Mouse (Mus musculus) CH12.LX (cell line): ENCODE results near the gene Cuedc1. TPM values are rescaled to one million over a fixed set of nuclear protein-coding genes. Genes with fewer than 3 reads are reported as not detected.

Experiments used
- DNase-seq: peaks from one replicate; pipeline ENCODE4 v3.0.0-alpha.2; 2013; ENCODE audit errors: extremely low read depth
- H3K27ac ChIP-seq: 2 replicates; pipeline ENCODE4 v1.5.1; 2012; ENCODE audit warnings: low read depth, mild to moderate bottlenecking, control low read depth, moderate library complexity; ENCODE audit not compliant: insufficient read depth
- H3K27me3 ChIP-seq: replicated peaks from 2 replicates; pipeline ENCODE3; 2012; ENCODE audit warnings: inconsistent platforms
- H3K36me3 ChIP-seq, 2 experiments: replicated peaks in 1 of 2; 2 replicates each; pipeline versions ENCODE3 to v1.6.1; 2012; ENCODE audit warnings: inconsistent platforms in 1 of 2, low read length in 1 of 2, mild to moderate bottlenecking in 1 of 2, mixed read lengths in 1 of 2, moderate library complexity in 1 of 2; ENCODE audit not compliant: control insufficient read depth in 1 of 2, insufficient read depth in 1 of 2
- H3K4me1 ChIP-seq, 2 experiments: 2 replicates each; pipeline ENCODE4 v1.6.1; 2012; ENCODE audit warnings: inconsistent platforms in 1 of 2, moderate library complexity in 1 of 2; ENCODE audit not compliant: insufficient read depth in 2 of 2, control insufficient read depth in 1 of 2
- H3K4me2 ChIP-seq: 2 replicates; pipeline ENCODE4 v1.6.1; 2012; ENCODE audit warnings: low read depth, mild to moderate bottlenecking, control low read depth; ENCODE audit not compliant: poor library complexity, insufficient read depth, severe bottlenecking
- H3K4me3 ChIP-seq, 3 experiments: fragments of 150-350 bp in 1 of 3; sonication (generic) in 1 of 3; replicated peaks in 1 of 3; 2 replicates each; pipeline versions ENCODE3 to v1.5.1; 2011 to 2012; ENCODE audit warnings: low read depth in 2 of 3, low read length in 2 of 3, mild to moderate bottlenecking in 2 of 3, moderate library complexity in 2 of 3, control low read depth in 1 of 3, improper control_type of control experiment in 1 of 3, inconsistent platforms in 1 of 3, mixed read lengths in 1 of 3; ENCODE audit not compliant: poor library complexity in 1 of 3
- H3K79me2 ChIP-seq: replicated peaks from 2 replicates; pipeline ENCODE4 v1.6.1; 2012; ENCODE audit warnings: mild to moderate bottlenecking, moderate library complexity; ENCODE audit not compliant: control insufficient read depth, poor library complexity, insufficient read depth, severe bottlenecking; ENCODE audit errors: extremely low read depth
- H3K9ac ChIP-seq: 2 replicates; pipeline ENCODE4 v1.6.1; 2012; ENCODE audit warnings: low read depth, mild to moderate bottlenecking, control low read depth, moderate library complexity; ENCODE audit not compliant: insufficient read depth
- H3K9me3 ChIP-seq: replicated peaks from 2 replicates; pipeline ENCODE3; 2012; ENCODE audit warnings: low read length, inconsistent platforms, mixed read lengths
- BHLHE40 ChIP-seq: IDR thresholded peaks from 2 replicates; pipeline ENCODE4 v1.6.1; 2011; ENCODE audit warnings: mild to moderate bottlenecking, low read depth, low read length, improper control_type of control experiment
- CHD2 ChIP-seq: IDR thresholded peaks from 2 replicates; pipeline ENCODE4 v1.6.1; 2011; ENCODE audit warnings: low read length, improper control_type of control experiment
- E2F4 ChIP-seq: IDR thresholded peaks from 2 replicates; pipeline ENCODE4 v1.6.1; 2011; ENCODE audit warnings: low read depth, low read length, improper control_type of control experiment; ENCODE audit not compliant: insufficient replicate concordance
- ELF1 ChIP-seq: IDR thresholded peaks from 2 replicates; pipeline ENCODE4 v1.6.1; 2014; ENCODE audit warnings: low read depth, mild to moderate bottlenecking, inconsistent platforms, low read length, improper control_type of control experiment
- GABPA ChIP-seq: IDR thresholded peaks from 2 replicates; pipeline ENCODE4 v1.6.1; 2012; ENCODE audit warnings: low read depth, low read length, improper control_type of control experiment, inconsistent platforms; ENCODE audit not compliant: insufficient replicate concordance
- IRF4 ChIP-seq: IDR thresholded peaks from 2 replicates; pipeline ENCODE4 v1.6.1; 2014; ENCODE audit warnings: low read depth, mild to moderate bottlenecking, inconsistent platforms, low read length, improper control_type of control experiment
- JUN ChIP-seq: IDR thresholded peaks from 2 replicates; pipeline ENCODE4 v1.6.1; 2011; ENCODE audit warnings: low read depth, mild to moderate bottlenecking, low read length, improper control_type of control experiment, moderate library complexity; ENCODE audit not compliant: insufficient read depth
- JUND ChIP-seq: conservative IDR thresholded peaks from 2 replicates; pipeline ENCODE4 v1.6.1; 2011; ENCODE audit warnings: low read depth, low read length, improper control_type of control experiment
- MAFK ChIP-seq: IDR thresholded peaks from 2 replicates; pipeline ENCODE4 v1.6.1; 2011; ENCODE audit warnings: low read length, improper control_type of control experiment; ENCODE audit not compliant: insufficient replicate concordance
- MAZ ChIP-seq: IDR thresholded peaks from 2 replicates; pipeline ENCODE4 v1.6.1; 2012; ENCODE audit warnings: low read depth, mild to moderate bottlenecking, inconsistent platforms, low read length, improper control_type of control experiment, moderate library complexity
- MEF2A ChIP-seq: IDR thresholded peaks from 2 replicates; pipeline ENCODE4 v1.6.1; 2014; ENCODE audit warnings: low read depth, mild to moderate bottlenecking, inconsistent platforms, low read length, improper control_type of control experiment, borderline replicate concordance
- MXI1 ChIP-seq: IDR thresholded peaks from 2 replicates; pipeline ENCODE4 v1.6.1; 2011; ENCODE audit warnings: mild to moderate bottlenecking, low read depth, low read length, improper control_type of control experiment
- NELFE ChIP-seq: IDR thresholded peaks from 2 replicates; pipeline ENCODE4 v1.6.1; 2011; ENCODE audit warnings: low read depth, low read length, improper control_type of control experiment
- NRF1 ChIP-seq: IDR thresholded peaks from 2 replicates; pipeline ENCODE4 v1.6.1; 2014; ENCODE audit warnings: low read depth, mild to moderate bottlenecking, inconsistent platforms, low read length, improper control_type of control experiment, moderate library complexity
- PAX5 ChIP-seq: IDR thresholded peaks from 2 replicates; pipeline ENCODE4 v1.6.1; 2012; ENCODE audit warnings: low read length, inconsistent platforms, mixed read lengths
- POLR2A ChIP-seq: IDR thresholded peaks from 2 replicates; pipeline ENCODE4 v1.6.1; 2011; ENCODE audit warnings: low read depth, mild to moderate bottlenecking, improper control_type of control experiment, low read length
- POLR2AphosphoS2 ChIP-seq: IDR thresholded peaks from 2 replicates; pipeline ENCODE4 v1.6.1; 2011; ENCODE audit warnings: low read depth, low read length, improper control_type of control experiment
- RAD21 ChIP-seq: IDR thresholded peaks from 2 replicates; pipeline ENCODE4 v1.6.1; 2011; ENCODE audit warnings: low read depth, mild to moderate bottlenecking, low read length, improper control_type of control experiment, moderate library complexity
- SIN3A ChIP-seq: IDR thresholded peaks from 2 replicates; pipeline ENCODE4 v1.6.1; 2012; ENCODE audit warnings: low read length, improper control_type of control experiment, inconsistent platforms
- SMC3 ChIP-seq: IDR thresholded peaks from 2 replicates; pipeline ENCODE4 v1.6.1; 2011; ENCODE audit warnings: low read depth, low read length, improper control_type of control experiment
- UBTF ChIP-seq: IDR thresholded peaks from 2 replicates; pipeline ENCODE4 v1.6.1; 2012; ENCODE audit warnings: low read depth, mild to moderate bottlenecking, inconsistent platforms, low read length, improper control_type of control experiment, moderate library complexity
- USF1 ChIP-seq: IDR thresholded peaks from 2 replicates; pipeline ENCODE4 v1.6.1; 2014; ENCODE audit warnings: low read depth, mild to moderate bottlenecking, inconsistent platforms, low read length, improper control_type of control experiment
- ZMIZ1 ChIP-seq: IDR thresholded peaks from 2 replicates; pipeline ENCODE4 v1.6.1; 2012; ENCODE audit warnings: low read depth, mild to moderate bottlenecking, inconsistent platforms, low read length, improper control_type of control experiment
- ZNF384 ChIP-seq: IDR thresholded peaks from 2 replicates; pipeline ENCODE4 v1.6.1; 2012; ENCODE audit warnings: low read depth, low read length, improper control_type of control experiment, inconsistent platforms
- dilution Hi-C: fragments of 300-500 bp; cut with MboI; formaldehyde crosslinking; loops from 2 replicates; pipeline ENCODE4 v1.14.3; 2020; ENCODE audit warnings: low sequenced_read_pairs; ENCODE audit not compliant: extremely low pct_unique_long_range_greater_than_20kb, extremely low pct_ligation_motif_present
- in situ Hi-C: fragments of 300-500 bp; cut with MboI; formaldehyde crosslinking; loops from 3 replicates; pipeline ENCODE4 v1.14.3; 2019; ENCODE audit warnings: low sequenced_read_pairs, low pct_ligation_motif_present, low pct_unique_long_range_greater_than_20kb, mixed read lengths
- polyA plus RNA-seq: library from polyadenylated mRNA; unstranded; fragments of >175 nt; gene quantifications from 2 replicates; pipeline ENCODE4 v1.2.1, GENCODE M21; 2012; ENCODE audit warnings: low read depth; ENCODE audit not compliant: insufficient read length
- total RNA-seq, 2 experiments: library from RNA; depleted of rRNA; stranded (reverse); fragments of 300-350 nt in 1 of 2; fragments of >200 nt in 1 of 2; gene quantifications; 2 replicates each; pipeline ENCODE4 v1.2.3; 2012 to 2014

The Cuedc1 gene
- total and polyA plus RNA-seq, 3 experiments = 0.20 to 0.51 (median 0.47) TPM

GRCm38 (mm10) chr11:88075701-88076100 is 22.2 kb upstream of the Cuedc1 start:
- in situ Hi-C loops = loop anchor here (5.0 kb wide), 1 partner anchor 37 kb away; no protein-coding TSS in a partner anchor
- no peak for DNase-seq
- H3K79me2 ChIP-seq = peaks cover 30% of the 10 kb centered on the region
- H3K9me3 ChIP-seq = no peaks in the 10 kb centered on the region
- no peak overlapping the region for H3K4me2 ChIP-seq
- H3K27ac ChIP-seq = no peak overlapping the region
- H3K4me1 ChIP-seq = peaks cover 2 to 15% of the 10 kb centered on the region in 2 experiments; a peak in 3 of 4 replicates
- dilution Hi-C loops = no loop called here
- H3K9ac ChIP-seq = no peak overlapping the region
- H3K27me3 ChIP-seq = no peaks in the 10 kb centered on the region
- no peak for TF ChIP-seq SIN3A
- no peak for TF ChIP-seq BHLHE40
- no peak for TF ChIP-seq E2F4
- TF ChIP-seq GABPA = no peak
- TF ChIP-seq POLR2AphosphoS2 = no peak
- TF ChIP-seq RAD21 = no peak
- TF ChIP-seq SMC3 = no peak; the same call in none of the 2 replicates
- no peak for TF ChIP-seq ZMIZ1
- no peak for TF ChIP-seq MAZ
- no peak for TF ChIP-seq CHD2
- TF ChIP-seq ZNF384 = no peak
- no peak for TF ChIP-seq MXI1
- no peak overlapping the region for H3K4me3 ChIP-seq
- H3K36me3 ChIP-seq = peaks cover 54 to 69% of the 10 kb centered on the region in 2 experiments

- H3K4me2 ChIP-seq = no peak overlapping the region
- H3K4me3 ChIP-seq = no peak overlapping the region
- no peak overlapping the region for H3K9ac ChIP-seq
- in situ Hi-C loops = loop anchor here (5.0 kb wide), 1 partner anchor 36 kb away; no protein-coding TSS in a partner anchor
- no peaks in the 10 kb centered on the region for H3K27me3 ChIP-seq
- peaks cover 59 to 76% of the 10 kb centered on the region in 2 experiments for H3K36me3 ChIP-seq
- no peaks in the 10 kb centered on the region for H3K9me3 ChIP-seq
- peaks cover 23% of the 10 kb centered on the region for H3K79me2 ChIP-seq
- no peak overlapping the region for H3K27ac ChIP-seq
- TF ChIP-seq JUN (no peak), SIN3A (no peak), MXI1 (no peak), POLR2AphosphoS2 (no peak), PAX5 (no peak), MAFK (no peak), JUND (no peak), BHLHE40 (no peak), POLR2A (no peak), NELFE (no peak), MEF2A (no peak), E2F4 (no peak), ELF1 (no peak), NRF1 (no peak), UBTF (no peak), RAD21 (no peak), IRF4 (no peak), USF1 (no peak)
- DNase-seq = no peak
- H3K4me1 ChIP-seq = peaks cover 0 to 8% of the 10 kb centered on the region in 2 experiments; a peak in 2 of 4 replicates
- dilution Hi-C loops = no loop called here
These were observed 21.5 kb upstream of the Cuedc1 start for GRCm38 (mm10) chr11:88076394-88076793.
